ENCODE assay signal across 27 mouse cellular contexts in the genomic region with DNA sequence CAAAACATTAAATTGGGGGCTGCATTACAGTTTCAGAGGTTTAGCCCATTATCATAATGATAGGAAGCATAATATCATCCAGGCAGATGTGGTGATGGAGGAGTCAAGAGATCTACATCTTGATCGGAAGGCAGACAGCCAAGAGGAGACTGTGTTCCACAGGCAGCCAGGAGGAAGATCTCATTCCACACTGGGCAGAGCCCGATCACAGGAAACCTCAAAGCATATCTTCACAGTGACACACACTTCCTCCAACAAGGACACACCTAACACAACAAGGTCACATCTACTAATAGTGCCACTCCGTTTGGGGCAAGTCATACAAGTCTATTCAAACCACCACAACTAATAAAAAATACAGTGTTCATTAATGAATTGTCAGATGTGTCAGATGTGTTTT.
DNase-seq lines count a peak whose midpoint lies in the region; ATAC-seq and TF ChIP-seq lines count a peak whose summit lies in the region.
"Had no signal": no experiment of that assay in that cellular context is flagged by ENCODE, and none has a peak within 500 bp of the region (broad histone marks: within the 10 kb centered on the region; RNA-seq: fewer than 3 reads in every experiment).

No protein-coding gene starts in this region.

- no peak overlapping the region for H3K4me2 ChIP-seq in liver, embryonic 12.5 days
- H3K4me2 ChIP-seq: embryonic facial prominence, embryonic 13.5 days; embryonic facial prominence, embryonic 15.5 days; forebrain, embryonic 12.5 days had no signal

- peak; percentile 63; the same call in 1 of the 2 replicates for ATAC-seq in common myeloid progenitor, adult 5-6 weeks (replicated peaks; ENCODE audit: low read depth, poor library complexity, severe bottlenecking)
- no peak for ATAC-seq in liver, embryonic 12.5 days
- ATAC-seq: activated CD4-positive, CD25-positive, alpha-beta regulatory T cell, adult 4 months; CD4-positive, CD25-positive, alpha-beta regulatory T cell, adult 4 months; forebrain, embryonic 14.5 days; forebrain, embryonic 16.5 days; Patski had no signal

- H3K27me3 ChIP-seq in MEL (ENCODE audit: control insufficient read depth in 1 of 2, insufficient read depth in 2 of 2, low read length in 2 of 2): no peaks in the 10 kb centered on the region
- no peaks in the 10 kb centered on the region for H3K27me3 ChIP-seq in liver, embryonic 12.5 days (replicated peaks)
- H3K27me3 ChIP-seq: CH12.LX; embryonic facial prominence, embryonic 13.5 days; embryonic facial prominence, embryonic 15.5 days; forebrain, embryonic 12.5 days had no signal

- no peak for TF ChIP-seq CTCF in MEL (IDR thresholded peaks at IDR 0.05 in 2 of 3, conservative IDR thresholded peaks at IDR 0.05 in 1 of 3; ENCODE audit: control insufficient read depth in 1 of 3, insufficient read depth in 1 of 3, low read depth in 2 of 3, low read length in 3 of 3, poor library complexity in 1 of 3, severe bottlenecking in 1 of 3)

- no peak for TF ChIP-seq RAD21 in MEL (IDR thresholded peaks at IDR 0.05; ENCODE audit: low read depth, low read length)

- intact Hi-C loops in left cerebral cortex, postnatal 14 days (cut with DNase I): loop anchor here (10.0 kb wide), 1 partner anchor 458 kb away; no protein-coding TSS in a partner anchor

- H3K9ac ChIP-seq in MEL (ENCODE audit: control insufficient read depth, low read depth, low read length, poor library complexity, severe bottlenecking): no peak overlapping the region
- H3K9ac ChIP-seq in liver, embryonic 12.5 days: no peak overlapping the region
- H3K9ac ChIP-seq: embryonic facial prominence, embryonic 13.5 days; embryonic facial prominence, embryonic 15.5 days; forebrain, embryonic 12.5 days had no signal

- WGBS in liver, embryonic 12.5 days (ENCODE audit: insufficient replicate concordance): 32% methylated on average over 3 of the region's 3 CpGs

- no peaks in the 10 kb centered on the region for H3K9me3 ChIP-seq in MEL (replicated peaks; ENCODE audit: insufficient read depth, low read length)
- H3K9me3 ChIP-seq in liver, embryonic 12.5 days (replicated peaks): no peaks in the 10 kb centered on the region
- H3K9me3 ChIP-seq: embryonic facial prominence, embryonic 13.5 days; embryonic facial prominence, embryonic 15.5 days; forebrain, embryonic 10.5 days; forebrain, embryonic 12.5 days; G1E had no signal

- no peak for TF ChIP-seq POLR2A in MEL (IDR thresholded peaks at IDR 0.05; ENCODE audit: control insufficient read depth in 1 of 2, insufficient read depth in 1 of 2, low read depth in 1 of 2, low read length in 2 of 2, poor library complexity in 1 of 2)

- peak; percentile 45 for DNase-seq in MEL (ENCODE audit: low read depth, low spot score)
- no peak for DNase-seq in frontal cortex, adult 2 months (ENCODE audit: extremely low spot score in 1 of 2, low spot score in 1 of 2)
- DNase-seq in left cerebral cortex, postnatal 14 days (ENCODE audit: low spot score in 2 of 2): no peak
- DNase-seq: adrenal gland, adult 8-10 months; adrenal gland, postnatal 14 days; adrenal gland, postnatal 36 days; B cell, adult 2 months; cerebellum, adult 11-12 months; cerebellum, adult 2 months; cerebellum, adult 9-10 months; cerebellum, postnatal 10 days; cerebellum, postnatal 25 days; embryo, embryonic 11 days had no signal

- H3K4me3 ChIP-seq in MEL (ENCODE audit: control insufficient read depth in 1 of 2, insufficient read depth in 1 of 2, low read depth in 2 of 2, low read length in 2 of 2): 0 out of 4 replicates have a peak overlapping the region, but pooled peaks of 1 of the 2 experiments have one; percentile 3
- H3K4me3 ChIP-seq in liver, embryonic 12.5 days: no peak overlapping the region
- H3K4me3 ChIP-seq: embryonic facial prominence, embryonic 13.5 days; embryonic facial prominence, embryonic 15.5 days; erythroblast, embryonic 14.5 days; forebrain, embryonic 10.5 days; forebrain, embryonic 12.5 days had no signal

- no peak overlapping the region for H3K27ac ChIP-seq in MEL (ENCODE audit: control insufficient read depth, low read depth, low read length)
- no peak overlapping the region for H3K27ac ChIP-seq in liver, embryonic 12.5 days
- H3K27ac ChIP-seq: embryonic facial prominence, embryonic 13.5 days; embryonic facial prominence, embryonic 15.5 days; forebrain, embryonic 10.5 days; forebrain, embryonic 12.5 days had no signal

- peak; percentile 69 to 76 for TF ChIP-seq EP300 in MEL (IDR thresholded peaks at IDR 0.05; ENCODE audit: low read depth in 1 of 2, low read length in 2 of 2)

- H3K36me3 ChIP-seq in MEL (ENCODE audit: control insufficient read depth in 1 of 2, insufficient read depth in 2 of 2, low read length in 2 of 2): peaks cover 0 to 12% of the 10 kb centered on the region in 2 experiments; a peak in 2 of 4 replicates
- H3K36me3 ChIP-seq in liver, embryonic 12.5 days: no peaks in the 10 kb centered on the region
- H3K36me3 ChIP-seq: embryonic facial prominence, embryonic 13.5 days; embryonic facial prominence, embryonic 15.5 days; forebrain, embryonic 10.5 days; forebrain, embryonic 12.5 days; G1E had no signal

- H3K79me2 ChIP-seq in MEL (ENCODE audit: control insufficient read depth, insufficient read depth, low read length, poor library complexity): no peaks in the 10 kb centered on the region

- H3K4me1 ChIP-seq in MEL (ENCODE audit: control insufficient read depth in 1 of 2, insufficient read depth in 2 of 2, low read length in 2 of 2): peaks cover 0 to 8% of the 10 kb centered on the region in 2 experiments; a peak in 2 of 4 replicates
- no peaks in the 10 kb centered on the region for H3K4me1 ChIP-seq in liver, embryonic 12.5 days
- H3K4me1 ChIP-seq: embryonic facial prominence, embryonic 13.5 days; embryonic facial prominence, embryonic 15.5 days; forebrain, embryonic 10.5 days; forebrain, embryonic 12.5 days had no signal

TF ChIP-seq in MEL, 35 proteins besides CTCF, POLR2A, EP300 and RAD21:
- TF ChIP-seq ZNF384 (IDR thresholded peaks at IDR 0.05; ENCODE audit: low read depth, low read length): no peak
- TF ChIP-seq CHD2 (IDR thresholded peaks at IDR 0.05; ENCODE audit: low read length): no peak
- TF ChIP-seq UBTF (IDR thresholded peaks at IDR 0.05; ENCODE audit: borderline replicate concordance, insufficient read depth, low read depth, low read length): no peak
- no peak for TF ChIP-seq TAL1 (IDR thresholded peaks at IDR 0.05; ENCODE audit: low read length)
- no peak for TF ChIP-seq KAT2A (conservative IDR thresholded peaks at IDR 0.05; ENCODE audit: low read depth, low read length)
- no peak for TF ChIP-seq CHD1 (IDR thresholded peaks at IDR 0.05; ENCODE audit: low read depth, low read length)
- peak; percentile 54 for TF ChIP-seq GATA1 (IDR thresholded peaks at IDR 0.05; ENCODE audit: low read depth, low read length)
- no peak for TF ChIP-seq SMC3 (IDR thresholded peaks at IDR 0.05; ENCODE audit: low read depth, low read length)
- TF ChIP-seq RCOR1 (IDR thresholded peaks at IDR 0.05; ENCODE audit: low read depth, low read length): peak; percentile 27; the same call in 1 of the 2 replicates
- TF ChIP-seq TCF12 (IDR thresholded peaks at IDR 0.05; ENCODE audit: low read depth, low read length): peak; percentile 53; the same call in 1 of the 2 replicates
- TF ChIP-seq POLR2AphosphoS2 (IDR thresholded peaks at IDR 0.05; ENCODE audit: low read length): no peak
- TF ChIP-seq BHLHE40 (IDR thresholded peaks at IDR 0.05; ENCODE audit: borderline replicate concordance, low read depth, low read length): no peak
- no peak for TF ChIP-seq ELF1 (IDR thresholded peaks at IDR 0.05; ENCODE audit: low read depth, low read length)
- no peak for TF ChIP-seq MAX (IDR thresholded peaks at IDR 0.05; ENCODE audit: low read length)
